Mouse (Mus musculus): ENCODE results near the gene Nxph1.

- no peak for TF ChIP-seq CTCF (IDR thresholded peaks at IDR 0.05; ENCODE audit: low read depth, low read length)
- no peak for TF ChIP-seq EP300 (IDR thresholded peaks at IDR 0.05; ENCODE audit: insufficient read depth, low read depth, low read length)
- TF ChIP-seq POLR2A (IDR thresholded peaks at IDR 0.05; ENCODE audit: insufficient read depth, low read length), result no peak
Observed at GRCm38 (mm10) chr6:9107366-9107765, 159.1 kb downstream of the Nxph1 start.

Data from ES-Bruce4 (cell line).